Mouse (Mus musculus): ENCODE data around the gene Poll. TPM values are rescaled to one million over a fixed set of nuclear protein-coding genes. Genes with fewer than 3 reads are reported as not detected.

Poll gene
- polyA plus RNA-seq, 1 experiment from 2014 or later = 6.7 TPM

DNA sequence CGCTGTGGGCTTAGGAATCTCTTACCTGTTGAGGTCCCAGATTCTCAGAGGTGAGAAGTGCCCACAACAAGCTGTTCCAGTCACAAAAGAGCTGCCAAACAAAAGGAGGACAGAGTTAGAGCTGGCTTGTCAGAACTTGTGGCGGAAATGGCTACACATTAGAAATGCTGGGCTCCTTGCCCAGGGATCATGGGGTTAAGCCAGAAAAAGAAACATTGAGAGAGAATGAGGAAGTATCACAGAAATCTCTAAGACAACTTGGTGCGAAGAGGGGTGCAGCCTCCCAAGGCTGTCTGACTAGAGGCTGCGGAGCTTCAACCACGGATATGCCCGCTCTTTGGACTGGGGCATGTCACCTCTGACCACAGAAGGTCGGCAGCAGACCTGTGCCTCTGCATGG, 31.4 kb upstream of the Poll start:
- DNase-seq (no peak), ATAC-seq (ENCODE audit: low read depth) (no peak)
- H3K9me3 ChIP-seq (replicated peaks) = no peaks in the 10 kb centered on the region
- H3K27ac ChIP-seq = no peak overlapping the region
- H3K4me1 ChIP-seq (replicated peaks) = peaks cover 19% of the 10 kb centered on the region
- H3K9ac ChIP-seq = no peak overlapping the region
- no peaks in the 10 kb centered on the region for H3K36me3 ChIP-seq
- no peak overlapping the region for H3K4me2 ChIP-seq
- H3K4me3 ChIP-seq (replicated peaks) = no peak overlapping the region
- 58% methylated on average over 7 of the region's 7 CpGs for WGBS (ENCODE audit: insufficient replicate concordance)
- H3K27me3 ChIP-seq = no peaks in the 10 kb centered on the region

DNA sequence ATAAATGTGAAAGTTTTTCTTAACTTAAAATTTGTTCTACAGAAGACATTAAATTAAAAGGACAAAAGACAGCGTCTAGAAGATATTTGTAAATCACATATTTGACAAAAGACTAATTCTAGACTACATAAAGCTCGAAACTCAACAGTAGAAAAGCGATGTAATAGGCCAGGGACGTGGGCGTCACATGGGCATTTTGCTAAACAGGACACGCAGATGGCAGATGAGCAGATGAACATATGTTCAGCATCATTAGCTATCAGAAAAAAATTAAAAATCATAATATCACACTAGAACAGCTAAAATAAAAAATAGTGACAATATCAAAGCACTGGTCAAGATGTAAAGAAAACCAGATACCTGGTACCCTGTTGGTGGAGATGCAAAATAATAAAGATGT, 29.4 kb upstream of the Poll start:
- no peak for ATAC-seq (ENCODE audit: low read depth)
- DNase-seq = no peak
- peaks cover 19% of the 10 kb centered on the region for H3K4me1 ChIP-seq (replicated peaks)
- no peak overlapping the region for H3K9ac ChIP-seq
- H3K4me2 ChIP-seq = no peak overlapping the region
- H3K4me3 ChIP-seq (replicated peaks) = no peak overlapping the region
- H3K27ac ChIP-seq = no peak overlapping the region
- H3K27me3 ChIP-seq = no peaks in the 10 kb centered on the region
- H3K36me3 ChIP-seq = no peaks in the 10 kb centered on the region
- no peaks in the 10 kb centered on the region for H3K9me3 ChIP-seq (replicated peaks)
- 87% methylated on average over 6 of the region's 6 CpGs for WGBS (ENCODE audit: insufficient replicate concordance)

DNA sequence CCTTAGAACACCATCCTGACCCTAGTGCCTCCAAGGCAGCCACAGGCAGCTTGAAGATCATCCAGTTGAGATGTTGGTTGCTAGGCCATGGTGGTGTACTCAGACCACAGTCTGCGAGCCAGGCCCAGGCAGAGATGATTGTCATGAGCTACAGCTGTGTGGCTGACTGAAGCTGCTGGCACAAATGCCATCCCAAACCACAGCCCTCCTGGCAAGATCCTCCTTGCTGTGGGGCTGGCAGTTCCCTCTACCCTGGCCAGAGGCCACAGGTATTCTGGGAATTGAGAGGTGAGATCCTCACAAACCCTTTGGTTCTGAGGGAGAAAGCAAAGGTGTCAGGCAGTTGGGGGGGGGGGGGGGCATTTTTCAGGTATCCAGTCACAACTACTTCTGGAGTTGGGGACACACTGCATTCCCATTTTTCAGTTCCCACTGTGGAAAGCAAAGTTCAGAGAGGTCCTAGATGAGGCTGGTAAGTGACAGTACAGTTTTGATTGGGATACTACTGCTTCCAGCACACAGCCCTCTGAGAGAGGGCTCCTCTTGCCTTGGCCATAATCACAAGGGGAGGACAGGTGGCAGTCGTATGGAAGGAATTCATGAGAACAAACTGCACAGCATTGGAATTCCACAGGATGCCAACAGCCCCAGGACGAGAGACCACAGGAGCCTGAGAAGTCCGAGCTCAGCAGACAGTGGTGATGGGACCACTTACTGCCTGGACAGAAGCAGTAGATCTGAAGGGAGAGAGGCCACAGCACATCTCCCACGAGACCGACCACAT, 27.4 kb upstream of the Poll start:
- no peak overlapping the region for H3K9ac ChIP-seq
- WGBS (ENCODE audit: insufficient replicate concordance) = 75% methylated on average over 6 of the region's 6 CpGs
- ATAC-seq (ENCODE audit: low read depth) = no peak

DNA sequence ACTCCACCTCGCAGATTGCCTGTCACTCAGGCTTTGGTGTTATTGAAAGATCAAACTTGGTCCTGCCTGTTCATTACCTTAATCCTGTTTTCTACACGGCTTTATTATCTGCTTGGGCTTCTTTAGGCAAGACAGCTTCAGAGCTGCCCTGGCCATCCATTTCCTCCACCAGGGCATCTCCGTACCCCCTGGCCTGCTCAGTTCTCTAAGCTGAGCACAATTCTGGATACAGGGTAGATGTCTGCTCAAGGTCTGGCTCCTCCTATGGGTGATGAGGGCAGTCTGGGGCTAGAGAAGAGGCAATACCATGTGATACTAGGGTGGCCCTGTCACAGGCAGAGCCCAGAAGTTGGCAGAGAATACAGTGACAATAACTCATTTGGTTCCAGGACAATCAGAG, 26.5 kb upstream of the Poll start:
- H3K9ac ChIP-seq = no peak overlapping the region
- DNase-seq (no peak), ATAC-seq (ENCODE audit: low read depth) (no peak)
- no peaks in the 10 kb centered on the region for H3K9me3 ChIP-seq (replicated peaks)
- WGBS (ENCODE audit: insufficient replicate concordance) = 81% methylated on average over 3 of the region's 3 CpGs
- no peak overlapping the region for H3K4me2 ChIP-seq
- no peak overlapping the region for H3K4me3 ChIP-seq (replicated peaks)
- no peaks in the 10 kb centered on the region for H3K27me3 ChIP-seq
- no peak overlapping the region for H3K27ac ChIP-seq
- H3K4me1 ChIP-seq (replicated peaks) = peaks cover 12% of the 10 kb centered on the region; the same call in 1 of the 2 replicates
- no peaks in the 10 kb centered on the region for H3K36me3 ChIP-seq

More for the DNA sequence above, 27.4 kb upstream of the Poll start:
- no peaks in the 10 kb centered on the region for H3K36me3 ChIP-seq
- H3K9me3 ChIP-seq (replicated peaks) = no peaks in the 10 kb centered on the region
- no peaks in the 10 kb centered on the region for H3K27me3 ChIP-seq
- no peak for DNase-seq
- no peak overlapping the region for H3K27ac ChIP-seq
- H3K4me2 ChIP-seq = no peak overlapping the region
- peaks cover 12% of the 10 kb centered on the region for H3K4me1 ChIP-seq (replicated peaks)
- no peak overlapping the region for H3K4me3 ChIP-seq (replicated peaks)

DNA sequence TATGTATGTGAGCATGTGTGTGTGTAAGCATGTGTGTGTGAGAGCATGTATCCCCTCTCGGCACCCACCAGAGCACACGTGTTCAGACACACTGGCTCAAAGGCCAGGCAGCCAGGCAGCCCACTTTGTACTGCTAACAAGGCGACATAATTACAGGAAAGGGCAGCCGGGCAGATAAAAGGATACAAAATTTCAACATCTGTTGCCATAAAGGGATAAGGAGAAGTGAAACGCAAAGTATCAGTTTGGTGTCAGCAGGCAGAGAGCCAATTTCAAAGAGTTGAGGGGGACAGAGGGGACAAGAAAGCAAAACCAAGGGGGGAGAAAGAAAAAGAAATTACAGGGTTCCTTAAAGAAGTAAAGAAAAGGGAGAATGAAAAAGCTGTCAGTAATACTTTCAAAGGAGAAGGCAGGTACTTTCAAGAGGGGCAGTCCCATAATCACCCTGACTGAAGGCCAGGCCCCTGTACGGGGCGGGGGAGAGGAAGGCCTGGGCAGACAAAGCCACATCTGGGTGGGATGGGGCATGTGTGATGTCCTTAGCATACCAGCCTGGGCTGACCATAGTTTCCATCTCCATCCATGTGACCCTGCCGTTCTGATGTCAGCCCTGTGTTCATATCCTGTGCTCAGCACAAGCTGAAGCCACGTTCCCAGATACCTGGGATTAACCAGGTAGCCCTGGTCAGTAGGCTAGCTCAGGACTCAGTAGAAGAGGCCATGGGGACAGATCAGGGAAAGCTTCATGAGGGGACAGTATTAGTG, 24.7 kb upstream of the Poll start:
- no peaks in the 10 kb centered on the region for H3K27me3 ChIP-seq
- 60% methylated on average over 9 of the region's 9 CpGs for whole genome bisulfite sequencing (ENCODE audit: insufficient replicate concordance)
- no peaks in the 10 kb centered on the region for H3K9me3 ChIP-seq (replicated peaks)
- no peak overlapping the region for H3K4me3 ChIP-seq (replicated peaks)
- no peak overlapping the region for H3K9ac ChIP-seq
- no peak overlapping the region for H3K27ac ChIP-seq
- H3K36me3 ChIP-seq = no peaks in the 10 kb centered on the region
- H3K4me2 ChIP-seq = no peak overlapping the region
- DNase-seq (no peak), ATAC-seq (ENCODE audit: low read depth) (no peak)
- peaks cover 11% of the 10 kb centered on the region; the same call in 1 of the 2 replicates for H3K4me1 ChIP-seq (replicated peaks)

DNA sequence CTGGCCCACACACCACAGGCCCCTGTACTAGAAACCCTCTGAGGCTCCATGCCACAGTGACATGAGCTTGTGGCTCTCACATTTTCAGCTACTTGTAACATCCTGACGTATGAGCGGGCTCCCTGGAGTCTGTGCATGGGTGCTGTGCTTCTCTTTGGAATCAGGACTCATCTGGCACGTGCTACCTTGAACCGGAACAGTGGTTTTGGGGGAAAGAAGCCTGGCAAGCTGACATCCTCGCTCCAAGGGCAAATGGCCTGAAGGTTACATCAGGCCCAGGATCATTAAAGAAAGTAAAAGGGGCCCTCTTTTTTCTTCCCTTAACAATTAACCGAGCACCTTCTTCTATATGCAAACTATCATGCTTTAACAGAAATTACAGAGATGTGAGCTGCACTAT, 22.8 kb upstream of the Poll start:
- ATAC-seq (ENCODE audit: low read depth) (no peak), DNase-seq (no peak)
- 83% methylated on average over 6 of the region's 6 CpGs for WGBS (ENCODE audit: insufficient replicate concordance)
- H3K4me2 ChIP-seq = no peak overlapping the region
- H3K27ac ChIP-seq = no peak overlapping the region
- peaks cover 11% of the 10 kb centered on the region for H3K36me3 ChIP-seq
- no peak overlapping the region for H3K4me3 ChIP-seq (replicated peaks)
- no peaks in the 10 kb centered on the region for H3K27me3 ChIP-seq
- H3K9ac ChIP-seq = no peak overlapping the region
- peaks cover 11% of the 10 kb centered on the region; the same call in 1 of the 2 replicates for H3K4me1 ChIP-seq (replicated peaks)
- H3K9me3 ChIP-seq (replicated peaks) = no peaks in the 10 kb centered on the region

DNA sequence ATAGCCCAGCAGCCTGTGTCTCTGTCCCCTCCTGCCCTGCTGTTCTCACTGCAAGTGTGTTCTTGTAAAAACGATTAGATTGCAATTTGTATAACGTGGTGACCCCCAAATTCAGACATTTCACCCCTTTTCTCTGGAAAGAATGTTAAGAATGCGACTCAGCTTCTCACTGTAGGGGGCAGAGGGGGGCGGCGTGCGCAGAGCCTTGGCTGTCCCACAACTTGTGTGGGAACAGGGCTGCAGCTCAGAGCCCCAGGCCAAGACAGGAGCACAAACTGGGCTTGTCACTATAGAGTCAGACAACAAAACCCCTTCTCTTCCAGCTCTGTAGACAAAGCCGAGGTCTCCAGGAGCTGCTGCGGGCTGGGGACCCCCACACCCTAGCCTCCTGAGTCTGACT, 21.8 kb upstream of the Poll start:
- peaks cover 21% of the 10 kb centered on the region for H3K36me3 ChIP-seq
- WGBS (ENCODE audit: insufficient replicate concordance) = 64% methylated on average over 8 of the region's 8 CpGs
- no peaks in the 10 kb centered on the region for H3K27me3 ChIP-seq
- no peak for ATAC-seq (ENCODE audit: low read depth)
- peaks cover 18% of the 10 kb centered on the region for H3K4me1 ChIP-seq (replicated peaks)
- no peak for DNase-seq
- H3K4me3 ChIP-seq (replicated peaks) = no peak overlapping the region
- H3K4me2 ChIP-seq = no peak overlapping the region
- H3K27ac ChIP-seq = no peak overlapping the region
- no peak overlapping the region for H3K9ac ChIP-seq
- H3K9me3 ChIP-seq (replicated peaks) = no peaks in the 10 kb centered on the region

DNA sequence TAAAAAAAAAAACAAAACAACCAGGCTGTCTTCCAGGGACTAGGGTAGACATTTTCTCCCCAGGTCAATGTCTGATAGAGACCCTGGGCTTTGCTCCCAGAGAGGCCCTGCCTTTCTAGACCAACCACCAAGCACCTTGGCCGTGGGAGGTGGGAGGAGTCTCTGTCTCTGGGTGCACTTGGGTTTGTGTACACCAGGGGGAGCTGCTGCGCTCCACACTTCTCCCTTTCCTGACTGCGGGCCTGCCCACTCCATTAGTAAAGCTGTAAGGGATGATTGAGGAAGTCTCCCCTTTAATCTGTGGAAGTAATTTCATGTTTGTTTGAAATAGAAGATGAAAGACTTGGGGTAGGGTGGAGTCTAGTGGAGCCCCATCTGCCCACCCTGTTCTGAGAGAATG, 20.9 kb upstream of the Poll start:
- H3K4me3 ChIP-seq (replicated peaks) = no peak overlapping the region
- ATAC-seq (ENCODE audit: low read depth) (peak; percentile 45; the same call in 1 of the 2 replicates), DNase-seq (peak; percentile 60)
- 40% methylated on average over 3 of the region's 3 CpGs for WGBS (ENCODE audit: insufficient replicate concordance)
- no peak overlapping the region for H3K9ac ChIP-seq
- H3K27ac ChIP-seq = no peak overlapping the region
- peaks cover 22% of the 10 kb centered on the region for H3K36me3 ChIP-seq
- no peaks in the 10 kb centered on the region for H3K27me3 ChIP-seq
- no peaks in the 10 kb centered on the region for H3K9me3 ChIP-seq (replicated peaks)
- peaks cover 27% of the 10 kb centered on the region for H3K4me1 ChIP-seq (replicated peaks)
- H3K4me2 ChIP-seq = no peak overlapping the region

DNA sequence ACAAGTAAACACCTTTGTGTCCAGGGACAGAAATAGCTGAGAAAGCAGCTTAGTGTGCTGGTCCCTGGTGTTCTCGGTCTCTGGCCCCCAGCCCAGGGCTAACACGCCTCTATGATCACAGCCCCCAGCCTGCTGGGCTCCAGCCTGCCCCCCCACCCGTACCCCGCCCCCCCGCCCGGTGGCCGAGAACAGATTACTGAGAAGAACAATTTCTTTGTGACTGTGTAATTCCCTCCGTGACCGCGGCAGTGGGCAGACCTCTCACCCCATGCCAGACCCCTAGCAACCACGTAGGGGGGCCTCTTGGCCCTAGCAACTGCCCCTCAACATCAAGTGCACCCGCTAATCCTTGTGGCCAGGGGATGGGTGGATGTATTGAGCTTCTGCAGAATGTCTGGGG, 19.9 kb upstream of the Poll start:
- Histone ChIP-seq H3K27ac (no peak overlapping the region), H3K4me1 (replicated peaks) (peaks cover 37% of the 10 kb centered on the region), H3K4me2 (no peak overlapping the region), H3K9ac (no peak overlapping the region), H3K36me3 (peaks cover 22% of the 10 kb centered on the region), H3K9me3 (replicated peaks) (no peaks in the 10 kb centered on the region), H3K4me3 (replicated peaks) (no peak overlapping the region), H3K27me3 (no peaks in the 10 kb centered on the region)
- no peak for ATAC-seq (ENCODE audit: low read depth)
- 84% methylated on average over 12 of the region's 12 CpGs for WGBS (ENCODE audit: insufficient replicate concordance)
- DNase-seq = no peak

DNA sequence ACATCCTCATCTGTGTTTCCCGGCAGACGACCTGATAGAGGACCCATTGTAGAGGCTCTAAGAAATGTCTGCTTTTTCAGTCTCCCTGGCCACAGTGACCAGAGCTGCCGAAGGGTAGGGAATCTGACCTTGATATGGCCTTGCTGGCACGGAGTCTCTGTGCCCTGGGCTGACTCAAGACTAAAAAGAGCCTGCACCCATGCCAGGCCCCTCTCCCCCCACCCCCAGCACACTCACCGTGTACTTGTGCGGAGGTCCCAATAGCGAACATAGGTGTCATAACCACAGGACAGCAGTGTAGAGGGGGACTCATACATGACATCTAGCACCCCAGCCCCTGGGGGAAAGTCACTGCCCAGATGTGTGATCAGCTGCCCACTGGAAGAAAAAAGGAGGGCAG, 19.1 kb upstream of the Poll start:
- DNase-seq (no peak), ATAC-seq (ENCODE audit: low read depth) (no peak)
- 81% methylated on average over 7 of the region's 7 CpGs for WGBS (ENCODE audit: insufficient replicate concordance)
- Histone ChIP-seq H3K27me3 (no peaks in the 10 kb centered on the region), H3K4me1 (replicated peaks) (peaks cover 46% of the 10 kb centered on the region), H3K9me3 (replicated peaks) (no peaks in the 10 kb centered on the region), H3K27ac (no peak overlapping the region), H3K4me3 (replicated peaks) (no peak overlapping the region), H3K9ac (no peak overlapping the region), H3K4me2 (no peak overlapping the region), H3K36me3 (peaks cover 22% of the 10 kb centered on the region)

DNA sequence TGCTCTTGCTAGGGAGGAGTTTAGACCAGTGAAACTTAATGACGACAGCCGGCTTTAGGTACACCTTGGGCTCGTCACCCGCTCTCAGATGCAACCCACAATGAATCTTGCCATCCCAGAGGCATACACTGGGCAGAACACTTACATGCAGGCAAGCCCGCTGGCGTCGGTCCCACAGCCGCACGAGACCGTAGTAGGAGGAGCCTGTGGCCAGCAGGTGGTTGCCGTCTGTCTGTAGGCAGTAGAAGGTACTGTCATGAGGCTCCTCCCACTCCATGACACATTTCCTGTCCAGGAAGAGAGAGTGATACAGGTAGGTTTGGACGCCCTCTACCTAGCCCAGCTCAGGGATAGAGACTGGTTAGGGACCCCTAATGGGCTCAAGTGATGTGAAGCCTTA, 18.6 kb upstream of the Poll start:
- Histone ChIP-seq H3K9me3 (replicated peaks) (no peaks in the 10 kb centered on the region), H3K36me3 (peaks cover 22% of the 10 kb centered on the region), H3K4me3 (replicated peaks) (no peak overlapping the region), H3K9ac (no peak overlapping the region), H3K4me1 (replicated peaks) (peaks cover 50% of the 10 kb centered on the region), H3K27me3 (no peaks in the 10 kb centered on the region), H3K27ac (no peak overlapping the region), H3K4me2 (no peak overlapping the region)
- WGBS (ENCODE audit: insufficient replicate concordance) = 82% methylated on average over 12 of the region's 12 CpGs
- ATAC-seq (ENCODE audit: low read depth) (no peak), DNase-seq (no peak)
